Mouse (Mus musculus) heart, embryonic 15.5 days (tissue): ENCODE results near the gene Slc25a3. TPM values are rescaled to one million over a fixed set of nuclear protein-coding genes. Genes with fewer than 3 reads are reported as not detected.
A peak's percentile ranks its signal among the peaks of the same experiment; 100 is the strongest.

Source experiments
- ATAC-seq: fragments of 200-750 bp; cut with Nextera tagmentation; replicated peaks from 2 replicates; pipeline ENCODE4 v1.8.0; 2017; ENCODE audit warnings: low read depth, moderate TSS enrichment; ENCODE audit not compliant: insufficient number of reproducible peaks, insufficient read depth, low FRiP score
- H3K27ac ChIP-seq: fragments of 300-500 bp; sonication (generic); 2 replicates; pipeline ENCODE4 v1.5.1; 2015; ENCODE audit warnings: mild to moderate bottlenecking, inconsistent platforms
- H3K27me3 ChIP-seq: fragments of 300-500 bp; sonication (generic); 2 replicates; pipeline ENCODE4 v1.6.1; 2015; ENCODE audit warnings: inconsistent platforms
- H3K36me3 ChIP-seq: fragments of 300-500 bp; sonication (generic); 2 replicates; pipeline ENCODE4 v1.6.1; 2015; ENCODE audit warnings: mild to moderate bottlenecking, inconsistent platforms
- H3K4me1 ChIP-seq: fragments of 300-500 bp; sonication (generic); replicated peaks from 2 replicates; pipeline ENCODE4 v1.6.1; 2015; ENCODE audit warnings: inconsistent platforms
- H3K4me2 ChIP-seq: fragments of 300-500 bp; sonication (generic); 2 replicates; pipeline ENCODE4 v1.6.1; 2015; ENCODE audit warnings: inconsistent platforms, mild to moderate bottlenecking, moderate library complexity
- H3K4me3 ChIP-seq: fragments of 300-500 bp; sonication (generic); 2 replicates; pipeline ENCODE4 v1.5.1; 2015; ENCODE audit warnings: mild to moderate bottlenecking, inconsistent platforms
- H3K9ac ChIP-seq: fragments of 300-500 bp; sonication (generic); 2 replicates; pipeline ENCODE4 v1.6.1; 2015; ENCODE audit warnings: mild to moderate bottlenecking, inconsistent platforms
- H3K9me3 ChIP-seq: fragments of 300-500 bp; sonication (generic); replicated peaks from 2 replicates; pipeline ENCODE4 v1.6.1; 2016; ENCODE audit warnings: inconsistent platforms
- WGBS: fragments of 180-500 bp; shearing (Covaris S2); methylation state at CpG from one replicate; pipeline ENCODE4 v1.1.7; 2015; ENCODE audit warnings: mixed read lengths; 5-methylcytosine and 5-hydroxymethylcytosine counted together
- polyA plus RNA-seq: library from polyadenylated mRNA; unstranded; fragments of >200 nt; fragmentation: Nextera tagmentation; extraction: Ambion mirVana; gene quantifications from 2 replicates; pipeline ENCODE4 v1.2.1, GENCODE M21; 2015

The Slc25a3 gene
- polyA plus RNA-seq, 1 experiment from 2014 or later: 1,036 TPM

DNA sequence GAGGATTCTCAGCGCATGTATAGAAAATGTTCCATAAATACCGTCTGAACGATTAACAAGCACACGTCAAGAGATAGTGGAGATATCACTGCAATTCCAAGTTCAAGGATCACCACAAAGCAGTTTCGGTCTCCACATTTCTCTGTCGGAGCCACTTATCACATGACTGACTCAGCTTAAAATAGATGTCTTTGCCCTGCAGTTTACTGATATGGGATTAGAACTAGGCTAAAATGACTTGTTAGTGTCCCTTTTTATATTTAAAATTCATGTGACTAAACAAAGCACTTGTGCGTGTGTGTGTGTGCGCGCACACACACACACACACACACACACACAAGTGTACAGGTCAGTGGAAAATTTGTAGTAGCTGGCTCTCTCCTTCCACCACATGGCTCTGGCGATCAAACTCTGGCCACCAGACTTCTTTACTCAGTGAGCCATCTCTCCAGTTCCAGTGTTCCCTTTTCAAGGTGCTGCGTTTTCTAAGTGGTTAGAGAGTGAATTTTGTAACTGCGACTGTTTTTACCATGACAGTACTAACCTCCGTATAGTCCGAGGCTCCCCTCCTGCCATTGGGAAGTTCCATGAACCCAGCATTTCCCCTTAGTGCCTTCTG, 15.4 kb upstream of the Slc25a3 start:
- Histone ChIP-seq H3K27me3 (no peaks in the 10 kb centered on the region), H3K4me2 (peak overlapping the region; percentile 35; the same call in 1 of the 2 replicates), H3K9me3 (no peaks in the 10 kb centered on the region), H3K9ac (no peak overlapping the region), H3K4me1 (peaks cover 6% of the 10 kb centered on the region; the same call in 1 of the 2 replicates), H3K27ac (peak overlapping the region; percentile 76), H3K4me3 (no peak overlapping the region), H3K36me3 (peaks cover 3% of the 10 kb centered on the region; the same call in 1 of the 2 replicates)
- ATAC-seq: no peak
- 47% methylated on average over 14 of the region's 14 CpGs for WGBS

DNA sequence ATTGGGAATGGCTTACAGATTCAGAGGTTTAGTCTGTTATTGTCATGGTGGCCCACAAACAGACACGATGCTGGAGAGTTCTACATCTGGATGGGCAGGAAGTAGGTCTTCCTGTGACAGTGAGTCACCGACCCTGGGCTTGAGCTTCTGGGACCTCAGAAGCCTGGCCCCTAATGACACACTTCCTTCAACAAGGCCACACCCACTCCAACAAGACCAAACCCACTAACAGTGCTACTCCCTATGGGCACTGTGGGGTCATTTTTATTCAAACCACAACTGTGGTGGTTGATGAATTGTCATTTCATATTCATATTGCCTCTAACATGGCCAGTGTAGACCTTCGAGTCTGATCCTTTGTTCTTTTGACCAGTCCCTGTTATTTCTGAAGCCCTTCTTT, 14.5 kb upstream of the Slc25a3 start:
- peak; percentile 45; the same call in 1 of the 2 replicates for ATAC-seq
- peak overlapping the region; percentile 76 for H3K27ac ChIP-seq
- H3K36me3 ChIP-seq: no peaks in the 10 kb centered on the region
- H3K9ac ChIP-seq: no peak overlapping the region
- no peak overlapping the region for H3K4me2 ChIP-seq
- no peaks in the 10 kb centered on the region for H3K9me3 ChIP-seq
- no peaks in the 10 kb centered on the region for H3K27me3 ChIP-seq
- H3K4me1 ChIP-seq: peaks cover 6% of the 10 kb centered on the region; the same call in 1 of the 2 replicates
- no peak overlapping the region for H3K4me3 ChIP-seq
- 71% methylated on average over 3 of the region's 3 CpGs for WGBS

DNA sequence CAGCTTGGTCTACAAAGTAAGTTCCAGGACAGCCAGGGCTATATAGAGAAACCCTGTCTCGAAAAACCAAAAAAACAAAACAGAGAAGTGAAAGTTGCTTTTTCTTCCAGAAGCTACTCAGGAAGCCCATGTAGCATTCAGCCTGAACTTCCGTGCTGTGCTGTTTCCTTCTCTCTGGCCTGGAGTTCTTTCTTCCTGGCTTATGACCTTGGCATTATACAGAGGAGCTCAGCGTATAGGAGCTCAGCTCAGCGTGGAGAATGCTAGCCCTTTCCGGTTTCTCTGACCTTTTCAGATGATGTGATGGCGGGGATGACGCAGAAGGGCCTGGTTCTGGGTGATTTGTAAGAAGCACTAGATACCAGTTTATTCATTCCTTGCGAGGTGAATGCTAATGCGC, 13.5 kb upstream of the Slc25a3 start:
- H3K4me1 ChIP-seq: peaks cover 6% of the 10 kb centered on the region; the same call in 1 of the 2 replicates
- no peak overlapping the region for H3K4me3 ChIP-seq
- no peak overlapping the region for H3K27ac ChIP-seq
- no peak overlapping the region for H3K9ac ChIP-seq
- WGBS: 80% methylated on average over 9 of the region's 9 CpGs
- ATAC-seq: no peak
- no peaks in the 10 kb centered on the region for H3K27me3 ChIP-seq
- H3K36me3 ChIP-seq: no peaks in the 10 kb centered on the region
- no peaks in the 10 kb centered on the region for H3K9me3 ChIP-seq
- no peak overlapping the region for H3K4me2 ChIP-seq

DNA sequence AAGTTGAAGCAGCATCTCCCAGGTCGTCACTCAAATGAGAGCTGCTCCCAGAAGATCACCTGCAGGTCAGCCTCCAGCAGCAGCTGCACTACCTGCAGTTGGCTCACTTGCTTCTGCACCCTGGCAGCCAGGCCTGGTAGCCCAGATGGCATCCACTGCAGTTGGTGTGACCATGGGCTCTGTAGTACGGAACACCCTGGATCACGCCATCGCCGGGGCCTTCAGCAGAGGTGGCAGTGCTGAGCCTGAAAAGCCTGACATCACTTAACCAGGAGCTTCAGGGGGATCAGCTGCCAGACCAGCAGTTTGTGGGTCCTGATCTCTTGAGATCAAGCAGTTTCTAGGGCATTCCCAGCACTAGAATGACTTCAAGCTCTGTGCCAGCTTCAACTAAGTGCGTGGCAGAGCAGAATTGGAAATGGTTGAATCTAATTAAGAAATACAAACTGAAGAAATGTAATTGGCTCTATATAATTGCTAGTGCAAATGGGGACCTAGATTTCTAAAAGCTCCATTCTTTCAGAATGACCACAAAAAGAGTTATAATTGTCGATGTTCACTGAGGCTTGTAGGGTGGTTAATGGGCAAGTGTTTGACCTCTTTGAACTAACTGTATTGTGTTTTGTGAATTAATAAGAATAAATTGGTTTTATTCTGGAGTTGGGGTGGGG, 11.6 kb upstream of the Slc25a3 start:
- Histone ChIP-seq H3K9ac (no peak overlapping the region), H3K36me3 (no peaks in the 10 kb centered on the region), H3K27me3 (no peaks in the 10 kb centered on the region), H3K4me2 (no peak overlapping the region), H3K9me3 (no peaks in the 10 kb centered on the region), H3K4me3 (no peak overlapping the region), H3K4me1 (peaks cover 6% of the 10 kb centered on the region; the same call in 1 of the 2 replicates), H3K27ac (no peak overlapping the region)
- no peak for ATAC-seq
- WGBS: 85% methylated on average over 7 of the region's 7 CpGs

DNA sequence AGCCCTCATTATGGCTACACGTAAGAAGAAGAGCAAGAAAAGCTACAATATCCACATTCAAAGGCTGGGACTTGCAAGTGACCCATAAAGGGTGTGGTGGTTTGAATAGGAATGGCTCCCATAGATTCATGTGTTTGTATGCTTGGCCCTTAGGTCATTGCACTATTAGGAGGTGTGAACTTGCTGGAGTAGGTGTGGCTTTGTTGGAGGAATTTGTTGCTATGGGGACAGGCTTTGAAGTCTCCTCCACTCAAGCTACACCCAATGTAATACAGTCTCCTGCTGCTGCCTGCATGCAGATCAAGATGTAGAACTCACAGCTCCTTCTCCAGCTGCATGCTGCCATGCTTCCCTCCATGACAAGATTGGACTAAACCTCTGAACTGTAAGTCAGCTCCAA, 7.7 kb upstream of the Slc25a3 start:
- Histone ChIP-seq H3K4me2 (no peak overlapping the region), H3K9ac (no peak overlapping the region), H3K27me3 (no peaks in the 10 kb centered on the region), H3K36me3 (no peaks in the 10 kb centered on the region), H3K27ac (no peak overlapping the region), H3K4me1 (peaks cover 6% of the 10 kb centered on the region), H3K4me3 (no peak overlapping the region), H3K9me3 (no peaks in the 10 kb centered on the region)
- 74% methylated on average over 1 of the region's 1 CpGs for WGBS
- ATAC-seq: no peak

DNA sequence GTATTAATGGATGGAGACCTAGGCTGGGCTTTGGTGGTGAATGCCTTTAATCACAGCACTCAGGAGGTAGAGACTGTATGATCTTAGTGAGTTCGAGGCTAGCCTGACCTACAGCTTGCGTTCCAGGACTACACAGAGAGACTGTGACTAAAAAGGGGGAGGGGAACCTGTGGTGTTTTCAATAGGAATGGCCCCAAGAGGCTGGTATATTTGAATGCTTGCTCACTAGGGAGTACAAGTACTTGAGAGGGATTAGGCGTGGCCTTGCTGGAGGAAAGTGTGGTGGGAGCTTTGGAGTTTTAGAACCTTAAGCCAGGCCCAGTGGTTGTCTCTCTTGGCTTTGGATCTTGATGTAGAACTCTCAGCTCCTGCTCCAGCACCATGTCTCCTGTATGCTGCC, 6.9 kb upstream of the Slc25a3 start:
- ATAC-seq: no peak
- H3K4me1 ChIP-seq: peaks cover 6% of the 10 kb centered on the region
- no peak overlapping the region for H3K27ac ChIP-seq
- no peaks in the 10 kb centered on the region for H3K9me3 ChIP-seq
- H3K36me3 ChIP-seq: no peaks in the 10 kb centered on the region
- no peak overlapping the region for H3K4me3 ChIP-seq
- no peaks in the 10 kb centered on the region for H3K27me3 ChIP-seq
- no peak overlapping the region for H3K9ac ChIP-seq
- H3K4me2 ChIP-seq: no peak overlapping the region
- WGBS: 90% methylated on average over 3 of the region's 3 CpGs

DNA sequence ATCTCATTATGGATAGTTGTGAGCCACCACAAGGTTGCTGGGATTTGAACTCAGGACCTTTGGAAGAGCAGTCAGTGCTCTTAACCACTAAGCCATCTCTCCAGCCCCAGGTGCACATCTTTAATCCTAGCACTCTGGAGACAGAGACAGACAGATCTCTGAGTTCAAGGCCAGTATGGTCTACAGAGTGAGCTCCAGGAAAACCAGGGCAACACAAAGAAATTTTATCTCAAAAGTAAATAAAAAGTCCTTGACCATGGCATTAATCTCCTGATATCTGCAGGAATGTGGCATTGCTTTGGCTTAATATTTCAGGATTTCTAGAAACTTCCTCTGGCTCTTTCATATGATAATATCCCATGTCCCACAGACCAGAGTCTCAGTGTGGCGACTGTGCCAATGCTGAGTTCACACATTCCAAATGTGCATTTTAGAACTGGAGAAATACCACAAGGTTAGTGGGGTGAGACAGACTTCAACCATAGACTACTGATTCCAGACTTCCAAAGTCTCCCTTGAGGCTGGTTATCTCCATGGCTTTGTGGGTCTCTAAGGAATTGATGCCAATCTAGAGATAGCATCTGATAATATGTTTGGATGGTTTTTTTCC, 4.8 kb upstream of the Slc25a3 start:
- Histone ChIP-seq H3K4me1 (peaks cover 10% of the 10 kb centered on the region), H3K4me3 (no peak overlapping the region), H3K9ac (no peak overlapping the region), H3K36me3 (no peaks in the 10 kb centered on the region), H3K27ac (no peak overlapping the region), H3K27me3 (no peaks in the 10 kb centered on the region), H3K4me2 (no peak overlapping the region), H3K9me3 (no peaks in the 10 kb centered on the region)
- WGBS: 84% methylated on average over 1 of the region's 1 CpGs
- ATAC-seq: no peak

DNA sequence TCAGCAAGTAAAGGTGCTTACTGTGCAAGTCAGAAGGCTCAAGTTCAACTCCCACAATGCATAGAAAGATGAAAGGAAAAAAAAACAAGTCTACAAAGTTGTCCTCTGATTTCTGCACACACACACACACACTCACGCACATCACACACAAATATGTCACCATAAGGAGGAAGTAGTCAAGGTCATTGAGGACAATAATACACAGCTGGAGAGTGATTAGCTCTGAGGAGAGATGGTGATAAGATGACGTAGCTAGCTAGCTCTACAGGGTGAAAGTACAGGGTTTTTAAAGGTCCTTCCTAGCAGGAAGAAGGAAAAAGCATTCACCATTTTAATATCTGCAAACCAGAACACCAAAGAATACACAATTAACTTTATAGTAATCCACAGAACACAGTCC, 3.5 kb upstream of the Slc25a3 start:
- Histone ChIP-seq H3K36me3 (no peaks in the 10 kb centered on the region), H3K4me3 (no peak overlapping the region), H3K27me3 (no peaks in the 10 kb centered on the region), H3K4me2 (no peak overlapping the region), H3K9ac (no peak overlapping the region), H3K9me3 (no peaks in the 10 kb centered on the region), H3K27ac (peak overlapping the region; percentile 79), H3K4me1 (peaks cover 15% of the 10 kb centered on the region)
- WGBS: 40% methylated on average over 2 of the region's 2 CpGs
- ATAC-seq: no peak

DNA sequence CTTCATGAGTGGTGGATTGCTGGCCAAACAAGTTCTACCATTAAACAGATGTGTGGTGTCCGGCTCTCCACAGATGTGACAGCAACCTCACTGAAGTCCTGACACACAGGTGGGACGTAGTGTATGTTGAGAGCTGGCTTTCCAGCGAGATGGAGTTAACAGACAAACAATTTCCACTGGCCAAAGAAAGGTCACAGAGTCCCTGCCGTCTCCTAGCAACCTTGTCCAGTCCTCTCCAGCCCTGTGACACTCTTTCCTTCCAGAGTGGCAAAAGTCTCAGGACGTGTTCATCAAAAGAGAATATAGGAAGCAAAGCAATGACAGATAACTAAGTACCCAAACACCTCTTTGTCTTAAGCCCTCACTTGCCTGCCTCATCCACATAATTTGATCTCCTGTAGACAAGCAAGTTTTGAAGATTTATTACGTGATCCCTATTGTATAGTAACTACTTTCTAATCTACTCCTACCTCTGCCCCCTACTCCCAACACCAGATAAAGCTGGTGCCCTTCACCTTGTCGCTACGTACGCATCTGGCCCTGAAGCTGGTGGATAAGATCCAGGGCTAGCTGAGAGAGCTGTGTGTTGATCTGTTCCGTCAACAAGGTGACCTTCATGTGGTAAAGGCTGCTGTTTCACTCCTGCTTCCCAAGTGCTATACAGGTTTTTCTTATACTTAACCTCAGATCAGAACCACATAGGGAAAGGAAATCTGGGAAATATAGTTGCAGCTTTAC, 2.9 kb upstream of the Slc25a3 start:
- Histone ChIP-seq H3K4me3 (no peak overlapping the region), H3K27ac (peak overlapping the region; percentile 79), H3K9ac (no peak overlapping the region), H3K9me3 (no peaks in the 10 kb centered on the region), H3K36me3 (peaks cover 3% of the 10 kb centered on the region; the same call in 1 of the 2 replicates), H3K4me2 (peak overlapping the region; percentile 7; the same call in 1 of the 2 replicates), H3K27me3 (no peaks in the 10 kb centered on the region), H3K4me1 (peaks cover 20% of the 10 kb centered on the region)
- ATAC-seq: no peak
- WGBS: 40% methylated on average over 10 of the region's 10 CpGs

DNA sequence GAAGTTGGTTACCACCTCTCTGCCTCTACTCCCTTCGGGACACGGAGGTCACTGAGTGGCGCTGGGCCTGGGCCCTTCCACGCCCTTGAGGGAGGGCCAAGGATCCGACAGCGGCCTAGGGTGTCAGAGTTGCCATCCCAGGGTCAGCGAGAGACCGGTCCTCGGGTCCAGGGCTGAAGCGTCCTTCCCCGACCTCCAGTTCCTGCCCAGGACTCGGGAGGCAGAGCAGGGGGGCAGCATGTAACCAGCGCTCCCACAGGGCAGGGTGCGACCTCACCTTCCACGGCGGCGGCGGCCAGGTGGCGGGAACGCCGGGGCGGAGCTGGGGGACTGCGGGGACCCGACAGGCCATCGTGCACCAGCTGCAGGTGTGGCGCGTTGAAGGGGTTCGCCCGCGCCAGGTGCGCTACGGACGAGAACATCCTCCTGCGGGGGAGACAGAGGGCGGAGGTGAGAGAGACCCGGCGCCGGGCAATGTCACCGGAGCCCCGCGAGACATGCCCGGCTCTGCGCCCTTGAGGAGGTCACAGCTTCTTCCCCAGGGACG, 505 bp downstream of the Slc25a3 start:
- Histone ChIP-seq H3K9me3 (no peaks in the 10 kb centered on the region), H3K4me2 (peak overlapping the region; percentile 67), H3K9ac (peak overlapping the region; percentile 100), H3K4me1 (peaks cover 29% of the 10 kb centered on the region), H3K27me3 (no peaks in the 10 kb centered on the region), H3K4me3 (peak overlapping the region; percentile 98), H3K27ac (peak overlapping the region; percentile 97), H3K36me3 (peaks cover 35% of the 10 kb centered on the region)
- ATAC-seq: peak; percentile 51
- WGBS: under 1% methylated on average over 35 of the region's 44 CpGs

DNA sequence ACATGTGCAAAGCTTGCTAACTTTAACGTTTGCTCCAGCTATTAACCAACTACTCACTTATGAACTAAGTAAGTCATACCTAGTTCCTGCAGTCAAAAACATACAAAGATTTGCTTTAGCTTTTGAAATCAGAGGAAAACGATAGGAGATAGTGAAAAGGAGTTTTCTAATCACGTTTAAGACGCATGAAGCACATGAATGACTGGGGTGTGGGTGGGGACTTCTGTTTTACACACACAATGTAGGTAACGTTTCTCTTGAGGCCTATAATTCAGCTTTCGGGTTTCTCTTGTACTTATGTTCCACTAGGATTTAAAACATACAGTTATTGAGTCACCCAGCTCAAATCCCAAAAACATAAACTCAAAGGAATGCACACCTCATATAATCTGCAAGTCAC, 1.2 kb downstream of the Slc25a3 start:
- peak overlapping the region; percentile 67 for H3K4me2 ChIP-seq
- H3K27ac ChIP-seq: peak overlapping the region; percentile 97
- 13% methylated on average over 6 of the region's 6 CpGs for WGBS
- peaks cover 29% of the 10 kb centered on the region for H3K4me1 ChIP-seq
- no peaks in the 10 kb centered on the region for H3K27me3 ChIP-seq
- peak overlapping the region; percentile 100 for H3K9ac ChIP-seq
- peak overlapping the region; percentile 98 for H3K4me3 ChIP-seq
- peaks cover 42% of the 10 kb centered on the region for H3K36me3 ChIP-seq
- H3K9me3 ChIP-seq: no peaks in the 10 kb centered on the region
- ATAC-seq: no peak
